Mouse (Mus musculus): Measurements from ENCODE around the gene Zfp428.

Zfp428 gene

DNA sequence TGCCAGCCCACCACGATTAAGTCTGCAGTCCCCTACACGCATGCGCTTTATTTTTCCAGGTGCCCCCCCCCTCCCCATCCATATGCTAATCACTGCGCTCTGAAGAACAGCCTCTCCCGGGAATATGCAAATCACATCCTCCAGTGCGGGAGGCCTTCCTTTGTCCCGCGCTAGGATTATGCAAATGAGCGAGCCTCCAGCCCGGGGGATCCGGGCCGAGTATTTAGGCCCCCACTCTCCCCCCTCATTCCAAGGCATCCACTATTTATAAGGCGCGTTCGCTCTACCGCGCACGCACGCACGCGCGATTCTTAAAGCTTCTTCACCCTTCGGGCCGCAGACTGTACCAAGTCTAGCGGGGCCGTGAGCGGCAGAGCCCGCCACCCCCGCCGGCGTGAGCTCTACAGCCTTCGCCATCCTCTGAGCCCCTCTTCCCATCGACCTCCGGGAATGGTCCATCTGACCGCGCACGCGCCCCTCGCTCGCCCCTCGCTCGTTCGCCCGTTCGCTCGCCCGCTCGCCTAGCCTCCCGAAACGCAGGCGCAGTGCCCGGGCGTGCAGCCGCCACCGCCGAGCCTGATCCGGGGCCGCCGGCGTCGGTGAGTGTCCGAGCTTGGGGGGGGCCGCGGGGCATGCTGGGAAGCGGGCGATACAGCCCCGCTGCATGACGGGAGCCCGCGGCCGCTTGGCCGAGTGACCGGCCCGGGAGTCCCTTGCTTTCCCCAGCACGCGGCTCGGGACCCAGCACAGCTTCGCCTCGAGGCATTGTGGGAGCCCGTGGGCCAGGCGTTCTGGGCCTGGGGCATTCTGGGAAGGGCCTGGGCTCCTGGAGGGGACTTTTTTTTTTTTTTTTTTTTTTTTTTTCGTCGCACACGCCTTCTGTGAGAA is at the start of gene Zfp428:
Zfp428 (plus strand) TSS at position 169 of the 888 bp plus-strand sequence.
- DNase-seq (ENCODE audit: low spot score): peak; percentile 95

DNA sequence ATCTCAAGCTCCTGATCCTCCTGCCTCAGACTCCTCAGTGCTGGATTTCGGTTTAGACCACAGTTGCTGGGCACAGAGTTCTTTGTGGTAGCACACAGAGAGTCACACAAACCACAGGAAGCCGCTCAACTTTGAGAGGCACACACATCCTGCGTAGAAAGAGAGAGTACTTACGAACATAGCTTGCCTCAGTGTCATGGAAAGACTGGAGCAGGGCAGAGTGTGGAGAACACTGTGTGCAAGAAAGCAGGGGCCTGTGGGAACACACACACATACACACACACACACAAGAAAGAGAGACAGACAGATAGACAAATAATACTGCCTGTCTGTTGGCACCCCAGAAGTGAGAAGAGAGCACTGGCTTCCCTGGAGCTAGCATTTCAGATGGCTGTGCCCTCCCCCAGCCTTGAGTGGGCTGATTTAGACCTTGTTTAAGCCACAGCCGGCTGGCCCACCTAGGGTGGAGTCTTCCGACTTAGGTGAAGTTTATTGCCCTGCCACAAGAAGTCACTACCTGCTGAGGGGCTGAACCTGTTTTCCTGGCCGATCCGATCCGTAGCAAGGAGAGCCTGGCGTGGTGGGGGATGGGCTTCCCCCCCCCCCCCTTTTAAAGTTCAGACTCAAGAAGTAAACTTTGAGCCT is 49.0 kb upstream of the Zfp428 start:
- no peak for DNase-seq (ENCODE audit: low spot score)

DNA sequence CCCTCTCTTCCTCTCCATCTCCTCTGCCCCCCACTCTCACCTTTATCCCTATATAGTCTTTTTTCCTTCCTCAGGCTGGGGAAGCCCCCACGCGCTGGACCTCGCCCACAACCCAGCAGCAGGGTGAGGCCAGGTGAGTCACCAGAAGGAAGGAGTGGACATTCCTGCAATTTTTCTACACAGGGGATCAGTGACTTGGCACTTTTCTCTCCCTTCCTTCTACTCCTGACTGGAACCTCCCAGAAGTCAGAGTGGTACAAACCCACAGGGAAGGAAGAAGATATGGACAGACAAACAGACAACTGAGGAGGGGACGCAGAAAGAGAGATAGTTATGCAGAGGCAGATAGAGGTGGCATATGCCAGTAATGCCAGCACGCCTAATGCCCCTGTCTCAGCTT is 47.4 kb upstream of the Zfp428 start:
- no peak for DNase-seq (ENCODE audit: low spot score)

DNA sequence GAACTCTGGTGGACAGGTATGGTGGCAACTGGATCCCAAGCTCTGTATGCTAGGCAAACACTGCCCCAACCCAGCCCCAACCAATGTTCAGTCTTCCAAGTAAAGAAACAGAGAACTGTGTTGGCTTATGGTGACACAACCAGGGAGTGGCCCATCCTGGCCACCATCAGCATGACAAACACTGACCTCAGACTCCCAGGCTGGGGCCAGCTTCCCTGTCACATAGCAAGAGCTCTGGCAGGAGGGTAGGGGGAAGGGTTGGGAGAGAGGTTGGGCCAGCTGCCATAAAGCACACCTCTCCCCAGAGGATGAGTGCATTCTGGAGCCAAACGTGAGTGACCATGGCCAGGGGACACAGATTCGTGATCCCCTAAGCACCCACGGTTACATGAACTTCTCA is 47.0 kb upstream of the Zfp428 start:
- DNase-seq (ENCODE audit: low spot score): no peak

DNA sequence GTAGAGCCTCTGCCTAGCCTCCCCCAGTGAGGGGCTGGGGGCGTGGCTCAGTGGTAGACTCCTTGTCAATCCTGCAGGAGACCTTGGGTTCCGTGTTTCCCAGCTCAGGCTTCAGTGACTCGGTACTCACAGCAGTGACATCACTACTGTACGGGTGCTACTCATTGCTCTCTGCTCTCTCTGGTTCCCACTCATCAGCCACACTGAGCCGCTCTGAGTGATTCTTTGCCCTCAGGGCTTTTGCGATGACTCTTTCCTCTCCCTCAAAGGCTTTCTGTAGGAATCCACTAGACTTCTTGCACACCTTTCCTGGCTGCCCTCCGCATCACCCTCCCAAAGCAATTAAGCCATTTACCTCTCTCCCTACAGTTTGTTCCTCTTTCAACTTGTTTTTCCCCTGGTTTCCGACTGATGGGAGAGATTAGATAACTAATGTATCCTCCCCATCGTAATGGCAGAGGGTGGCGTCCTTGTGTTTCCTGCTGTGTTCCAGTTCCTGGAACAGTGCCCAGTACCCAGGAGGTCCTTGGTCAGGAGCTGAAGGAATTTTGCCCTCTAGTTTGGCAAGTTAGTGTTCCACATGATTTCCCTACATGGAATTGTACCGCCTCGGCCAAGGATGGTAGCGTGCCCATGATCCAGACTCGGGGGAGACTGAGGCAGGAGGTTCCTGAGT is 45.3 kb upstream of the Zfp428 start:
- DNase-seq (ENCODE audit: low spot score): no peak

DNA sequence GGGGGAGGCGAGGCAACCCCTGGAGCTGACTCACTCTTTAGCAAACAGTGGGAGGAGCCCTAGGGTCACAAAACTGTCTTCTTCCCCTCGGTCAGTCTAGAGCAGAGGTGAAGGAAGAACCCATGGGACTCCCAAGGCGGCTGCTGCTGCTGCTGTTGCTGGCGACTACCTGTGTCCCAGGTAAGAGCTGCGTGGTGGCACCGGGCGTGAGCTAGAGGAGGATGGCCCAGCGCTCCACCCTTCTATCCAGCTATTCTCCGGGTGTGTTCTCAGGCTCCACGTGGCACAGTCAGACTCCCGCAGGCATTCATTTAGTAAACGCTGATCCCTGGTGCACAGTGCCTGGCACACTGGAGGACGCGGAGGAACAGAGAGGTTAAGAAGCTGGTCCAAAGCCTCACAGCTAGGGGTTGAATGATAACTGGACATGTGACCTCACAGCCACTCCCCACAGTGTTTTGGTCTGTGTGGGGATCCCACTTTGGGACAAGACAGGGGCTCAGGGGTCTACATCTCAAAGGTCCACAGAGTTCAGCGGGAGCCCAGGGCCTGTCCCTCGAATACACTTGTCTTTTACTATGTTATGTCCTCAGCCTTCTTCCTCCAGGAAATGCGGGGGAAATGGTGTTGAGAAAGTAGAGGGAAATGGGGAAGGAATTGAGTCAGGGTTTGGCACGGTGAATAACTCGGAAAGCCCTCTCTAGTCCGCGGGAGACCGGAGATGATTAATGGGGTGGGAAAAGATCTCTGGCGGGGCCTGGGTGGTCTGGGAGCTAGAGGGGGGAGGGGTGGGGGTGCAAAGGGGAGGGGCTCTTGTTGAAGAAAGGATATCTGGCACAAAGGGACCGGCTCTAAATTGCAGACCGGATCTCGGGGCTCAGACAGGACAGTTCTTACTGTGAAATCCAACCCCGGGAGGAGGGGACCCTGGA is 44.2 kb upstream of the Zfp428 start, which contains the start of gene Plaur:
Plaur (plus strand) TSS at position 97 of the 932 bp plus-strand sequence.
- DNase-seq (ENCODE audit: low spot score): no peak

DNA sequence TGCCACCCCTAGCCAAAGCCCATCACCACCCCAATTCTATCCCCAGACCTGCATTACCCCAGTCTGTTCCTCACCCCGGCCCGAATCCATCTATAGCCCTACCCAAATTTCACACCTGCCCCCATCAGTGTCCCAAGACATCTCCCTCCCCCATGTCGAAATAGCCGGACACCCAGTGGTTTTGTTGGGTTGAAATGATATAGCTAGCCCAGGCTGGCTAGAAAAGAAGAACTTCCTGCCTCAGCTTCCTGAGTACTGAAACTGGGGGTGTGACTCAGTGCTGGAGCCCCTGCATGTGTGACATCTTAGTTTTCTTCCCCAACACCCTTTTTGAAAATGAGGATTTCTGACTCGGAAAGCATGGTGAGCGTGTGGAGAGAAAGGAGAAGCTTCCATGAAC is 40.0 kb upstream of the Zfp428 start:
- DNase-seq (ENCODE audit: low spot score): no peak

DNA sequence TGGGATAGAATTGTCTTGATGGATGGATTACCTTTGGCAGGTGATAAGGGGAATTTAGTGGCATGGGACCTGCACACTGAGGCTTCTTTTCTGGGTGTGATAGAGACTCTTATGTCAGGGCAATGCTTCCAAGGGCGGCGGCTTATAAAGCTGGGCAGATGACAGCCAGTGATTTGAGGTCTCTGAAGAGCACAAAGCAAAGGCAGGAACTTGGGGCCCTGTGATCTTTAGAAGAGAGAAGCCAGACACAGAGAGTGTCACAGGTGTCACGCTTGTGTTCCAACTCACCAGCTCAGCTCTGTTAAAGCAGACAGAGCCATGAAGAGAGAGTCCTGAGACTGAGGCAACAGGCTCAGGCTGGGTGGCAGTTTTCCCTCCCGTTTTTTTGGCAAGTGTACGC is 38.9 kb upstream of the Zfp428 start:
- DNase-seq (ENCODE audit: low spot score): no peak

DNA sequence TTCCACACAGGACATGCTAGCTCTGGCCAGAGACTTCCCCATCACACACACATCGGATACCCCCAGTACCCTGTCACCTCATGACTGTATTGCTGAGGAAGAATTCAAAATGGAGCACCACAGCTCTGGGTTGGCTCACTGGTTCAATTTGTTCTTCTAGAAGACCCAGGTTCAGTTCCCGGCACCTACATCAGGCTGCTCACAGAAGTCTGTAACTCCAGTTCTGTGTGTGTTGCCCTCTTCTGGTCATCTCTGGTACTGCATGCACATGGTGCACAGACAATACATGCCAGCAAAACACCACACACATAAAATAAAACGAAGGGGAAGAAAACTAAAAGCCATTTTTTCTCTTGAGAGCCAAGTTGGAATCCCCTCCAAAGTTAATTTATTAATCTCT is 37.7 kb upstream of the Zfp428 start:
- no peak for DNase-seq (ENCODE audit: low spot score)

DNA sequence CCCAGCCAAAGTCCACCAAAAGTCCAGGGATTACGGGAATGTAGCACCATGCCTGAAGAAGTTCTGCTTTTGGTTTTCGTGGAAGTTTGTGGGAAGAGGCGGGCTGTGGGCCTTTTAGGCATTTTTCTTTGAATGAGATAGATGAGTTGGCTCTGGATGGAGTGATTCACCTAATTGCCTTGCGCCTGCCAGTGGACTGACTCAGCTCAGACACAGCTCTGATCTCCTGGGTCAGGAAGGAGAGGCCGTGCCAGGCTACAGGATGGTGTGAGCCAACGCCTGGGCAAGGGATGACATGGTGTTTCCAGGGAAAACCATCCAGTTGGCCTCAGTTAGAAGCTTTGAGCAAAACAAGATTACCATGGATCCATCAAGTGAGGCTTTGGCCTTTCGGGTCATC is 36.5 kb upstream of the Zfp428 start:
- DNase-seq (ENCODE audit: low spot score): no peak

DNA sequence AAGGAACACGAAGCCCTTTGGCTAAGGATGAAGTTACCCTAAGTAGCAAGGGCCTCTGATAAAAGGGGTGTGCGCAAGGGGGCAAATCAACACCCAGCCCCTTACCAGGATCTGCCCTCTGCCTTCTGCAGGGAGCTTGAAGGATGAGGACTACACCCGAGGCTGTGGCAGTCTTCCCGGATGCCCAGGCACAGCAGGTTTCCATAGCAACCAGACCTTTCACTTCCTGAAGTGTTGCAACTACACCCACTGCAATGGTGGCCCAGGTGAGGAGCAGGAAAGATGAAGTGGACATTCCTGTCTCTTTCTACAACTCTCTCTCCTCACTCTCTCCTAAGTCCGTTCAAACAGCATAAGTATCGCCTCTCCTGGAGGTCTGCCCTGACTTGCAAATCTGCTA is 34.4 kb upstream of the Zfp428 start:
- DNase-seq (ENCODE audit: low spot score): no peak

DNA sequence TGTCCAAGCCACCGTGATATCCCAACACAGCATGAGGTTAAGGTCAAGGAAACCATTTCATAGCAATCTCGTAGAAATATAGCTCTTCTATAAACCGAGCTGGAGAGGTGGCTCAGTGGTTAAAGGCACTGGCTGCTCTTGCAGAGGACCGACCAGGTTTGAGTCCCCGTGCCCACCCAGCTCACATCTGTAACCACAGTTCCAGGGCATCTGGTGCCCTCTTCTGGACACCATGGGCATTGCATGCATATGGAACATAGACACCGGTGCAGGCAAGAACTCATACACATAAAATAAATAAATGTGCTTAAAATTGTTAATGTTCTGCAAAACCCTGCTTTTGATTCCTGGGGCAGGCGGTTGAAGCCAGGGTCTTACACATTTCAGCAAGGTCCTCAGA is 33.9 kb upstream of the Zfp428 start:
- no peak for DNase-seq (ENCODE audit: low spot score)

DNA sequence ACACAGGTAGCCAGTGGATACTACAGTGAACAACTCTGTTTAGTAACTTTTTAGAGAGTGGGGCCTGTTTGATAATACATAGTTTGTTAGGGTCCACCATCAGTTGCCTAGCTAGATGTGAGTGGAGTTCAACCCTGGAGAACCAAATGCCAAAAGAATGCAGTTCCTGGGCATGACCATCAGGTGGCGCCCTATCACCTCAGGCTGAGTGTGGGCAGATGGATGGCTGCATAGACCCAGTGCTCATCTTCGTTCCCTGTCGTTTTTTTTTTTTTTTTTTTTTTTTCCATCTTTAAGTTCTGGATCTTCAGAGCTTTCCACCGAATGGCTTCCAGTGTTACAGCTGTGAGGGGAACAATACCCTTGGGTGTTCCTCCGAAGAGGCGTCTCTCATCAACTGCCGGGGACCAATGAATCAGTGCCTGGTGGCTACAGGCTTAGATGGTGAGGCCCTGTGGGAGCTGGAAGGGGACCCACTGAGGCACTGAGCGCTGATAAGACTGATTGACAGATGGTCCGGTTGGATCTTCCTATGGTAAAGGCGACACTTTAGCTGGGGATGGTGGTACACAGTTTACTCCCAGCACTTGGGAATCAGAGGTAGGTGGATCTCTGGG is 32.8 kb upstream of the Zfp428 start:
- peak; percentile 81 for DNase-seq (ENCODE audit: low spot score)

DNA sequence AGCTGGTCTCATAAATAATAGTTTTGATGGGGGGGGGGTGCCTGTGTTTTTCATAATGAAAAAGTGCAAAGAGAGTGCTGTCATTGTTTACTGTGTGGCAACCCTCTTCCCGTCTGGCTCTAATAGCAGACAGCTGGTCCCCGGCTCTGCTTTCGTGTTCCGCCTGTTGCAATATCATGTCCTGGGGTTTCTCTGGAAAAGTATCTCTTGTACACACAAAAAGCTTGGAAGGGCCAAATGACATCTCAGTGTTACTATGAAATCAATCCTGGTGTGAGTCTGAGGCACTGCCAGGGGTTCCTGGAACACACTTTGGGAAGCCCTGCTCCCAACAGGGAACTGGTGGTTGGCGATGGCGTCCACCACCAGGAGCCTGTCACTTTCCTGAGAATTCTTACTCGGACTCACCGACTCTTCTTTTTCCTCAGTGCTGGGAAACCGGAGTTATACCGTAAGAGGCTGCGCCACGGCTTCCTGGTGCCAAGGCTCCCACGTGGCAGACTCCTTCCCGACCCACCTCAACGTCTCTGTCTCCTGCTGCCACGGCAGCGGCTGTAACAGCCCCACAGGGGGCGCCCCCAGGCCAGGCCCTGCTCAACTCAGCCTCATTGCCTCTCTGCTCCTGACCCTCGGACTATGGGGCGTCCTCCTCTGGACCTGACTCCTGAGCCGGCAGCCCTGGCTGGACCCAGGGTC is 31.8 kb upstream of the Zfp428 start:
- DNase-seq (ENCODE audit: low spot score): no peak

DNA sequence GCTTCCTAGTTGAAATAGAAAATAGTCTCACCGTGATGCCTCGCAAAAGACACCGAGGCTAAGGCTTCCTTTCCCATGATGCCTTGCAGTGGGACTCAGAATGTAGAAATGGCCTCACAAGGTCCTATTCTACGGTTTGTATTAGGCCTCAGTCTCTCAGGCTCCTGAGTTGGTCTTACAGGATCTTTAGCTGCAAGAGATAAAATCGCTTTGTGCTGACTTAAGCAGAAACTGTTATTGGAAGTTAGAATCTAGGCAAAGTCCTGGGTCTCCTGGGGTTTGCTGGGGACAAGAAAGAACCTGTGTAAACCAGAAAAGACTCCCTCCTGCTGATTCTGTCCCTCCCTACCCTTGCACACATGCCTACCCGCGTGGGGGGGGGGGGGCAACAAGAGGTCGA is 30.5 kb upstream of the Zfp428 start:
- no peak for DNase-seq (ENCODE audit: low spot score)

DNA sequence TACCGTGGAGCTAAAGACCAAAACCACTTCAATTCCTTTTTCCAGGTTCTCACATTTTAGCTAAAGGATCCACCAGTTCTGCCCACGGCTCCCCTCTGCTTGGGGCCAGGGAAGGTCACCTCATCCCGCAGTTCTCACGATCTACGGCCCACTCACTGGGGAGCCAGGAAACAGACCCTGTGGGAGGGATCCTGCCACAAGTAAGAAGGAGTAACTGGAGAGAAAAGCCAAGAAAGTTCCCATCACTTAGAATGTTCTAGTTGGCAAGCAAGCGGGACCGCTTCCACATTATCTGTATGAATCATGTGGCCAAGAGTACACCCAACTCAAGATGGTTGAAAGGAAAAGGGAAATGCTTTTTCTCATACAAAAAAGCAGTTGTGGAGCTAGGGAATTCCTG is 29.9 kb upstream of the Zfp428 start:
- no peak for DNase-seq (ENCODE audit: low spot score)

DNA sequence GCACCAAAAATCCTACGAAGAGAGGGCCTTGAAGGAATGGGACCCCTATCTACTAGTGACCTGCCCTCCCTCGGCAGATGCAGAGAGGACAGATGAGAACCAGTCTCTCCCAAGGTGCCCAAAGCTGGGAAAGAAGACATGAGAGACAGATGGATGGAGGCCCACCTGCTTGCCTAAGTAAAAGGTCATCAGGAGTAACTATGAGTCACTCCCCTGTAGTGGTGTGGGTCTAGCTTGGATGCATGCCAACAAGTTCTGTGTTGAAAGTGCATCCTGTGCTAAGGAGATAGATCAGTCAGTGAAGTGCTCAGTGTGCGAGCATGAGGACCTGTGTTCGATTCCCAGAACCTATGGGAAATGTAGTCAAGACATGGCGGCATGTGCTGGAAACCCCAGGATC is 27.9 kb upstream of the Zfp428 start:
- no peak for DNase-seq (ENCODE audit: low spot score)

DNA sequence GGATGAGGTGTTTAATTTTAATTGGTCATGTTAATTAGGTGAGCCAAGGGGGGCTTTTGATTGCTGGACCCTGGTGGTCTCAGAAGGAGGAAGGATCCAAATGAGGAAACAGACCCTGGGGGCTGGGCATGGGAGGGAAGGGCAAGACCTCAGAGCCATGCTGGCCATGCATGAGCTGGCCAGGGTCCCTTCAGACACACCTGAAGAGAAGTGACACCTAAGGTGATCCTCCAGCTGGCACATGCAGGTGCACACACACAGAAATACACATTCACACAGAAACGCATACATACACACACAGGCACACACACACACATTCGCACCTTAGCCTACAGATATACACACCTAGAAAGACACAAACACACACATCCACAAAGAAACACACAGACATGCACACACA is 27.1 kb upstream of the Zfp428 start:
- no peak for DNase-seq (ENCODE audit: low spot score)

DNA sequence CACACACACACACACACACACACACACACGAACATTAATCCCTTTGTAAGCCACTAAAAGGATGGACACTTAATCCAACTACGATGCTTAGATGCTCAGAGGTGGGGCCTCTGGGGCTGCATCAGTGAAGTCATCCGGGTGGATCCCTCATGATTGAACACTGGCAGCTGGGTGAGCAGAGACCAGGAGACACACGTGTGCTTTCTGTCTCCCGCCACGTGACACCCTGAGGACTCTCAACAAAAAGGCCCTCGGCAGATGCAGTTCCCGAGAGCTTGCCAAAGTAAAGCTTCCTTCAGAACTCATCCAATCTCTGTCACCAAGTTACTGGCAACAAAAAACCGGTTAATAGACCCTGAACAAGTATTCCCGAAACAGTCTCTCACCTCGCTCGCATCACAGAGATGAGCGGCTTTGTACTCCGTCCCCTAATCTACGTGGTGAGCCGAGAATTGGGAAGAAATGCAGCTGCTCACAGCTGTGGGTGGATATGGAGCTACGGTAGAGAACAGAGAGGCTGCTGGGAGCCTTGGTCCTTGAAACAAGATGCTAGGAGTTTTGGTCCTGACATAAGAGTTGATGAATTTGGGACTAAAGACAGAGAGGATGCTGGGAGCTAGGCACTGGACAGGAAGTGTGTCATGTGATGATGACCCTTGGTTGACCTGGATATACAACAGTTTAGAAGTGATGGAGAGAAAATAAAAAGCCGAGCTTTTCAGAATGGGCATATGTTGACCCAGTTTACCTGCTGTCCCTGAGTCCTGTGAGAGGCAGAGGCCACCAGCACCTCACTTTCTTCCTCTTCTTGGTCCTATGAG is 26.5 kb upstream of the Zfp428 start:
- DNase-seq (ENCODE audit: low spot score): no peak

DNA sequence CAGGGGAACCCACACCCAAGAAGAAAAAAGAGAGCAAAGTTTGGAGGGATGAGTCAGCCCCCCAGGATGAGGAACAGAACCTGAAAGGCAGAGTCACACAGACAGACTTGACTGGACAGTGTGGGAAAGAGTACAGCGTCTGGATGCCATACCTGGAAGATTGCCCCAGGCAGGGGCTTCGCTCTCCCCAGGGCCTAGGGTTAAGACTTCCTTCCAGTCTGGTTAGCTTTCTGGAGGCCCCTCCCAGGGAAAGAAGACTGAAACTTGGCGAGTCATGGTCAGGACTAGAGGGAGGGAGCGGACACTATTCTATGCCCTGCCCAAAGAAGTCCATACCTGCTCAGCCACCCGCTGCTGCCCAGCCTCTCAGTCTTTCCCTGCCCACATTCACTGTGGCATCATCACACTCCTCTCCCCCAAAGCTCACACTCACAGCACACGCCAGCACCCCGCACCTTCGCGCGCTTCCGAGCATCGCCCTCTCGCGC is 25.8 kb upstream of the Zfp428 start:
- no peak for DNase-seq (ENCODE audit: low spot score)
